Mouse (Mus musculus) hindbrain, embryonic 15.5 days (tissue): ENCODE results near the gene Ntpcr. TPM values are rescaled to one million over a fixed set of nuclear protein-coding genes. Genes with fewer than 3 reads are reported as not detected.

Experiments
- ATAC-seq: fragments of 200-750 bp; cut with Nextera tagmentation; 2 replicates; pipeline ENCODE4 v1.8.0; 2017; ENCODE audit warnings: low read depth, moderate number of reproducible peaks, moderate TSS enrichment; ENCODE audit not compliant: low FRiP score
- H3K27ac ChIP-seq: fragments of 300-500 bp; sonication (generic); replicated peaks from 2 replicates; pipeline ENCODE4 v1.5.1; 2015; ENCODE audit warnings: mild to moderate bottlenecking, inconsistent platforms
- H3K27me3 ChIP-seq: fragments of 300-500 bp; sonication (generic); 2 replicates; pipeline ENCODE4 v1.6.1; 2015; ENCODE audit warnings: control low read depth, inconsistent platforms
- H3K36me3 ChIP-seq: fragments of 300-500 bp; sonication (generic); 2 replicates; pipeline ENCODE4 v1.6.1; 2015; ENCODE audit warnings: control low read depth, inconsistent platforms
- H3K4me1 ChIP-seq: fragments of 300-500 bp; sonication (generic); replicated peaks from 2 replicates; pipeline ENCODE4 v1.6.1; 2015; ENCODE audit warnings: control low read depth, inconsistent platforms
- H3K4me2 ChIP-seq: fragments of 300-500 bp; sonication (generic); 2 replicates; pipeline ENCODE4 v1.6.1; 2015; ENCODE audit warnings: moderate library complexity, mild to moderate bottlenecking, inconsistent platforms
- H3K4me3 ChIP-seq: fragments of 300-500 bp; sonication (generic); 2 replicates; pipeline ENCODE4 v1.5.1; 2015; ENCODE audit warnings: mild to moderate bottlenecking, inconsistent platforms
- H3K9ac ChIP-seq: fragments of 300-500 bp; sonication (generic); 2 replicates; pipeline ENCODE4 v1.6.1; 2015; ENCODE audit warnings: inconsistent platforms
- H3K9me3 ChIP-seq: fragments of 300-500 bp; sonication (generic); 2 replicates; pipeline ENCODE4 v1.6.1; 2016; ENCODE audit warnings: control low read depth, inconsistent platforms
- WGBS: fragments of 180-500 bp; shearing (Covaris S2); methylation state at CpG from one replicate; pipeline ENCODE4 v1.1.7; 2015; 5-methylcytosine and 5-hydroxymethylcytosine counted together
- polyA plus RNA-seq: library from polyadenylated mRNA; unstranded; fragments of >200 nt; fragmentation: Nextera tagmentation; extraction: Ambion mirVana; gene quantifications from 2 replicates; pipeline ENCODE4 v1.2.1, GENCODE M21; 2015

Ntpcr gene
- polyA plus RNA-seq, 1 experiment from 2014 or later = 33.7 TPM

GRCm38 (mm10) chr8:125702868-125703473 is 26.8 kb upstream of the Ntpcr start:
- WGBS = 41% methylated on average over 15 of the region's 15 CpGs
- Histone ChIP-seq H3K27ac (no peak overlapping the region; the same call in 1 of the 2 replicates), H3K9ac (no peak overlapping the region)

GRCm38 (mm10) chr8:125704434-125704833 is 25.3 kb upstream of the Ntpcr start:
- Histone ChIP-seq H3K4me1 (peaks cover 7% of the 10 kb centered on the region), H3K4me3 (no peak overlapping the region), H3K36me3 (no peaks in the 10 kb centered on the region), H3K27me3 (no peaks in the 10 kb centered on the region), H3K9me3 (no peaks in the 10 kb centered on the region), H3K9ac (no peak overlapping the region), H3K27ac (no peak overlapping the region), H3K4me2 (no peak overlapping the region)
- WGBS = 85% methylated on average over 6 of the region's 6 CpGs
- no peak for ATAC-seq

More at GRCm38 (mm10) chr8:125702868-125703473, 26.8 kb upstream of the Ntpcr start:
- Histone ChIP-seq H3K4me2 (no peak overlapping the region), H3K4me3 (no peak overlapping the region), H3K27me3 (no peaks in the 10 kb centered on the region), H3K36me3 (no peaks in the 10 kb centered on the region), H3K4me1 (peaks cover 7% of the 10 kb centered on the region), H3K9me3 (no peaks in the 10 kb centered on the region)
- 0 out of 2 replicates have a peak, but pooled peaks have one; percentile 42 for ATAC-seq

- Histone ChIP-seq H3K27ac (no peak overlapping the region), H3K27me3 (no peaks in the 10 kb centered on the region), H3K4me2 (no peak overlapping the region), H3K9ac (no peak overlapping the region), H3K9me3 (no peaks in the 10 kb centered on the region), H3K4me3 (no peak overlapping the region), H3K36me3 (no peaks in the 10 kb centered on the region), H3K4me1 (peaks cover 7% of the 10 kb centered on the region)
- ATAC-seq = no peak
- 66% methylated on average over 7 of the region's 7 CpGs for WGBS
These were observed 23.9 kb upstream of the Ntpcr start for GRCm38 (mm10) chr8:125705816-125706215.

GRCm38 (mm10) chr8:125709171-125709570 is 20.6 kb upstream of the Ntpcr start:
- no peak for ATAC-seq
- Histone ChIP-seq H3K36me3 (no peaks in the 10 kb centered on the region), H3K4me3 (no peak overlapping the region), H3K27me3 (no peaks in the 10 kb centered on the region), H3K9ac (no peak overlapping the region), H3K27ac (no peak overlapping the region), H3K4me2 (no peak overlapping the region), H3K4me1 (no peaks in the 10 kb centered on the region), H3K9me3 (no peaks in the 10 kb centered on the region)
- WGBS = 88% methylated on average over 5 of the region's 5 CpGs

GRCm38 (mm10) chr8:125711514-125711913 is 18.2 kb upstream of the Ntpcr start:
- H3K9ac ChIP-seq = no peak overlapping the region
- no peaks in the 10 kb centered on the region for H3K9me3 ChIP-seq
- H3K4me1 ChIP-seq = peaks cover 5% of the 10 kb centered on the region
- no peak overlapping the region for H3K27ac ChIP-seq
- H3K4me2 ChIP-seq = no peak overlapping the region
- WGBS = 89% methylated on average over 5 of the region's 5 CpGs
- H3K4me3 ChIP-seq = no peak overlapping the region
- H3K27me3 ChIP-seq = no peaks in the 10 kb centered on the region
- ATAC-seq = no peak
- H3K36me3 ChIP-seq = no peaks in the 10 kb centered on the region

- Histone ChIP-seq H3K4me2 (no peak overlapping the region), H3K9me3 (no peaks in the 10 kb centered on the region), H3K4me1 (peaks cover 12% of the 10 kb centered on the region), H3K27me3 (no peaks in the 10 kb centered on the region), H3K9ac (no peak overlapping the region), H3K36me3 (no peaks in the 10 kb centered on the region), H3K4me3 (no peak overlapping the region), H3K27ac (0 out of 2 replicates have a peak overlapping the region, but pooled peaks have one; percentile 9)
- WGBS = 38% methylated on average over 4 of the region's 4 CpGs
- peak; percentile 77; the same call in 1 of the 2 replicates for ATAC-seq
These were observed 13.6 kb upstream of the Ntpcr start for GRCm38 (mm10) chr8:125716211-125716610.

GRCm38 (mm10) chr8:125716613-125717012 is 13.2 kb upstream of the Ntpcr start:
- 19% methylated on average over 7 of the region's 7 CpGs for WGBS
- Histone ChIP-seq H3K4me1 (peaks cover 12% of the 10 kb centered on the region), H3K9ac (no peak overlapping the region), H3K4me2 (no peak overlapping the region), H3K9me3 (no peaks in the 10 kb centered on the region), H3K27ac (0 out of 2 replicates have a peak overlapping the region, but pooled peaks have one; percentile 9), H3K27me3 (no peaks in the 10 kb centered on the region), H3K4me3 (no peak overlapping the region), H3K36me3 (no peaks in the 10 kb centered on the region)
- no peak for ATAC-seq

- Histone ChIP-seq H3K27me3 (no peaks in the 10 kb centered on the region), H3K9me3 (no peaks in the 10 kb centered on the region), H3K4me2 (no peak overlapping the region), H3K4me3 (no peak overlapping the region), H3K4me1 (peaks cover 12% of the 10 kb centered on the region), H3K27ac (no peak overlapping the region), H3K9ac (no peak overlapping the region), H3K36me3 (no peaks in the 10 kb centered on the region)
- 64% methylated on average over 4 of the region's 4 CpGs for WGBS
- ATAC-seq = no peak
These were observed 10.8 kb upstream of the Ntpcr start for GRCm38 (mm10) chr8:125718914-125719313.

- Histone ChIP-seq H3K4me3 (no peak overlapping the region), H3K9me3 (no peaks in the 10 kb centered on the region), H3K36me3 (no peaks in the 10 kb centered on the region), H3K9ac (no peak overlapping the region), H3K4me2 (no peak overlapping the region), H3K4me1 (no peaks in the 10 kb centered on the region), H3K27ac (no peak overlapping the region), H3K27me3 (no peaks in the 10 kb centered on the region)
- 80% methylated on average over 7 of the region's 7 CpGs for WGBS
- no peak for ATAC-seq
These were observed 7.1 kb upstream of the Ntpcr start for GRCm38 (mm10) chr8:125722675-125723074.

GRCm38 (mm10) chr8:125723437-125723836 is 6.3 kb upstream of the Ntpcr start:
- Histone ChIP-seq H3K4me2 (no peak overlapping the region), H3K4me3 (no peak overlapping the region), H3K27me3 (no peaks in the 10 kb centered on the region), H3K9me3 (no peaks in the 10 kb centered on the region), H3K4me1 (no peaks in the 10 kb centered on the region), H3K9ac (no peak overlapping the region), H3K36me3 (no peaks in the 10 kb centered on the region), H3K27ac (no peak overlapping the region)
- WGBS = 94% methylated on average over 6 of the region's 6 CpGs
- ATAC-seq = no peak

- H3K4me1 ChIP-seq = no peaks in the 10 kb centered on the region
- H3K27ac ChIP-seq = no peak overlapping the region
- H3K4me2 ChIP-seq = no peak overlapping the region
- H3K36me3 ChIP-seq = no peaks in the 10 kb centered on the region
- H3K9ac ChIP-seq = no peak overlapping the region
- no peaks in the 10 kb centered on the region for H3K27me3 ChIP-seq
- H3K9me3 ChIP-seq = no peaks in the 10 kb centered on the region
- WGBS = 86% methylated on average over 6 of the region's 6 CpGs
- H3K4me3 ChIP-seq = no peak overlapping the region
- ATAC-seq = no peak
These were observed 4.5 kb upstream of the Ntpcr start for GRCm38 (mm10) chr8:125725037-125725820.

- H3K27me3 ChIP-seq = no peaks in the 10 kb centered on the region
- H3K9ac ChIP-seq = no peak overlapping the region
- peaks cover 3% of the 10 kb centered on the region; the same call in 1 of the 2 replicates for H3K4me1 ChIP-seq
- H3K4me2 ChIP-seq = no peak overlapping the region
- ATAC-seq = no peak
- no peak overlapping the region for H3K27ac ChIP-seq
- WGBS = 93% methylated on average over 4 of the region's 4 CpGs
- no peaks in the 10 kb centered on the region for H3K36me3 ChIP-seq
- no peak overlapping the region for H3K4me3 ChIP-seq
- H3K9me3 ChIP-seq = no peaks in the 10 kb centered on the region
These were observed 3.6 kb upstream of the Ntpcr start for GRCm38 (mm10) chr8:125726143-125726542.
